ENCODE assay signal across 10 mouse cellular contexts in genomic region chr2:92442419-92443001, GRCm38 (mm10). TPM values are rescaled to one million over a fixed set of nuclear protein-coding genes. Genes with fewer than 3 reads are reported as not detected.
DNase-seq lines count a peak whose midpoint lies in the region; ATAC-seq and TF ChIP-seq lines count a peak whose summit lies in the region.
"Had no signal": no experiment of that assay in that cellular context is flagged by ENCODE, and none has a peak within 500 bp of the region (broad histone marks: within the 10 kb centered on the region; RNA-seq: fewer than 3 reads in every experiment).

No protein-coding gene starts in this region.

- peak overlapping the region; percentile 35; the same call in 1 of the 2 replicates for H3K4me3 ChIP-seq in G1E (ENCODE audit: low read depth, low read length)

- no peak for TF ChIP-seq CTCF in G1E (IDR thresholded peaks at IDR 0.05; ENCODE audit: low read depth, low read length)

- H3K4me1 ChIP-seq in G1E (ENCODE audit: insufficient read depth, low read depth, low read length), result peaks cover 90% of the 10 kb centered on the region

- H3K36me3 ChIP-seq in G1E (replicated peaks), result no peaks in the 10 kb centered on the region

- no peak for ATAC-seq in G1E (ENCODE audit: extremely low read depth, insufficient number of reproducible peaks, low FRiP score, poor library complexity, severe bottlenecking)
- peak; percentile 82 for ATAC-seq in inflammation-experienced regulatory T-cells, adult 6 months
- ATAC-seq: intestine, embryonic 16.5 days had no signal

- DNase-seq in cerebellum, adult 9-11 months, result peak; percentile 26
- no peak for DNase-seq in cerebellum, adult 9-10 months
- peak; percentile 65 for DNase-seq in layer of hippocampus, adult 11-12 months (ENCODE audit: low spot score)
- DNase-seq in layer of hippocampus, adult 9-10 months (ENCODE audit: low spot score), result no peak
- no peak for DNase-seq in G1E (ENCODE audit: low spot score)
- no peak for DNase-seq in lung, postnatal 10 days
- DNase-seq in lung, postnatal 4 days, result no peak
- DNase-seq: lung, postnatal 14 days had no signal

- peaks cover 13% of the 10 kb centered on the region for H3K27me3 ChIP-seq in G1E (ENCODE audit: insufficient read depth, low read length)

- H3K9me3 ChIP-seq in G1E (replicated peaks), result no peaks in the 10 kb centered on the region

RNA-seq across cellular contexts. Expression of gene Cry2, which starts 8.7 kb away (rescaled TPM):
- total RNA-seq in G1E (2014; fragmentation: Nextera tagmentation) (28.7 and 30.6 TPM in 2 replicates), G1E (2017) (8.2 and 13.3 TPM in 2 replicates)
- 15.8 and 18.0 TPM in 2 replicates for polyA plus RNA-seq in G1E (2012)
- 10 to 100 TPM in 1 of 3 experiments, 1 to 10 TPM in 2; 3.5 to 10.2 (median 6.9) TPM for polyA plus RNA-seq in inflammation-experienced regulatory T-cells, adult 6 months (2017; shearing (Covaris generic))

RNA-seq across cellular contexts. Expression of gene Slc35c1, which starts 17.8 kb away (rescaled TPM):
- total RNA-seq in G1E (2014; fragmentation: Nextera tagmentation), result 40.5 and 43.2 TPM in 2 replicates
- 8.9 and 11.4 TPM in 2 replicates for total RNA-seq in G1E (2017)
- polyA plus RNA-seq in G1E (2012), result 25.1 and 31.2 TPM in 2 replicates
- 10 to 100 TPM; 35.1 to 53.1 (median 38.8) TPM for polyA plus RNA-seq in inflammation-experienced regulatory T-cells, adult 6 months (2017; shearing (Covaris generic))

RNA-seq across cellular contexts. Expression of gene Mapk8ip1, which starts 41.4 kb away (rescaled TPM):
- total RNA-seq in G1E (2014; fragmentation: Nextera tagmentation), result not detected in 2 replicates
- total RNA-seq in G1E (2017), result 0.17 and 0.22 TPM in 2 replicates
- polyA plus RNA-seq in G1E (2012), result 0.05 and 0.12 TPM in 2 replicates
- polyA plus RNA-seq in inflammation-experienced regulatory T-cells, adult 6 months (2017; shearing (Covaris generic)), result under 1 TPM; 0.43 to 0.92 (median 0.82) TPM

Comparison
In these comparisons a context has a peak if more than half of its experiments do, and no peak if none do; other contexts are left out.
1. DNase-seq: peak in cerebellum, adult 9-11 months (single experiment) and layer of hippocampus, adult 11-12 months (single experiment); none in cerebellum, adult 9-10 months (single experiment), layer of hippocampus, adult 9-10 months (single experiment), G1E (single experiment), lung, postnatal 10 days (single experiment) and lung, postnatal 4 days (0 of 2).